Mouse (Mus musculus) adipocyte (in vitro differentiated cells): Measurements from ENCODE around the gene Mthfd1.

ENCODE experiments used
- DNase-seq: peaks from one replicate; pipeline ENCODE4 v3.0.0-alpha.2; 2016; ENCODE audit warnings: low spot score

The Mthfd1 gene

GRCm38 (mm10) chr12:76303474-76303873, 48.4 kb downstream of the Mthfd1 start:
- DNase-seq, result no peak

GRCm38 (mm10) chr12:76304199-76304598, 49.1 kb downstream of the Mthfd1 start:
- DNase-seq, result no peak

GRCm38 (mm10) chr12:76305107-76305506, 50.0 kb downstream of the Mthfd1 start:
- DNase-seq, result no peak

GRCm38 (mm10) chr12:76306852-76307561, 51.9 kb downstream of the Mthfd1 start:
- DNase-seq, result no peak

- no peak for DNase-seq
These were observed 52.9 kb downstream of the Mthfd1 start for GRCm38 (mm10) chr12:76307964-76308363.

GRCm38 (mm10) chr12:76308436-76308835, 53.3 kb downstream of the Mthfd1 start:
- DNase-seq, result no peak

GRCm38 (mm10) chr12:76310007-76310406, 54.9 kb downstream of the Mthfd1 start:
- DNase-seq, result no peak

- no peak for DNase-seq
These were observed 55.5 kb downstream of the Mthfd1 start for GRCm38 (mm10) chr12:76310633-76311032.

- peak; percentile 30 for DNase-seq
These were observed 56.1 kb downstream of the Mthfd1 start for GRCm38 (mm10) chr12:76311227-76311626.

- no peak for DNase-seq
These were observed 56.9 kb downstream of the Mthfd1 start for GRCm38 (mm10) chr12:76311951-76312350.

- DNase-seq, result no peak
These were observed 63.4 kb downstream of the Mthfd1 start for GRCm38 (mm10) chr12:76318282-76319212.

- DNase-seq, result no peak
These were observed 69.8 kb downstream of the Mthfd1 start, which contains the start of gene Akap5 for GRCm38 (mm10) chr12:76324679-76325431. Gene Akap5 (plus strand): TSS chr12:76324891.

- no peak for DNase-seq
These were observed 71.5 kb downstream of the Mthfd1 start for GRCm38 (mm10) chr12:76326437-76327220.

GRCm38 (mm10) chr12:76328567-76329354, 73.7 kb downstream of the Mthfd1 start:
- DNase-seq, result no peak

- DNase-seq, result no peak
These were observed 78.6 kb downstream of the Mthfd1 start for GRCm38 (mm10) chr12:76333688-76334087.

GRCm38 (mm10) chr12:76335641-76336040, 80.5 kb downstream of the Mthfd1 start:
- no peak for DNase-seq

- DNase-seq, result no peak
These were observed 81.2 kb downstream of the Mthfd1 start for GRCm38 (mm10) chr12:76336111-76336965.

GRCm38 (mm10) chr12:76341080-76341479, 86.0 kb downstream of the Mthfd1 start:
- DNase-seq, result peak; percentile 55

GRCm38 (mm10) chr12:76345759-76346455, 90.8 kb downstream of the Mthfd1 start:
- peak; percentile 83 for DNase-seq
